Mouse (Mus musculus) lung, embryonic 15.5 days (tissue): ENCODE data around the gene Cdc42bpg. TPM values are rescaled to one million over a fixed set of nuclear protein-coding genes. Genes with fewer than 3 reads are reported as not detected.

ENCODE experiments used
- ATAC-seq: fragments of 200-750 bp; cut with Nextera tagmentation; 2 replicates; pipeline ENCODE4 v1.8.0; 2017; ENCODE audit warnings: moderate number of reproducible peaks, borderline replicate concordance; ENCODE audit not compliant: low FRiP score, low TSS enrichment; ENCODE audit errors: extremely low read depth
- H3K27ac ChIP-seq: fragments of 300-500 bp; sonication (generic); 2 replicates; pipeline ENCODE4 v1.5.1; 2015; ENCODE audit warnings: moderate library complexity, mild to moderate bottlenecking, inconsistent platforms
- H3K27me3 ChIP-seq: fragments of 300-500 bp; sonication (generic); 2 replicates; pipeline ENCODE4 v1.6.1; 2015; ENCODE audit warnings: inconsistent platforms
- H3K36me3 ChIP-seq: fragments of 300-500 bp; sonication (generic); 2 replicates; pipeline ENCODE4 v1.6.1; 2015; ENCODE audit warnings: inconsistent platforms
- H3K4me1 ChIP-seq: fragments of 300-500 bp; sonication (generic); 2 replicates; pipeline ENCODE4 v1.6.1; 2015; ENCODE audit warnings: inconsistent platforms
- H3K4me2 ChIP-seq: fragments of 300-500 bp; sonication (generic); 2 replicates; pipeline ENCODE4 v1.6.1; 2015; ENCODE audit warnings: inconsistent platforms, mild to moderate bottlenecking, moderate library complexity
- H3K4me3 ChIP-seq: fragments of 300-500 bp; sonication (generic); 2 replicates; pipeline ENCODE4 v1.5.1; 2015; ENCODE audit warnings: mild to moderate bottlenecking, inconsistent platforms
- H3K9ac ChIP-seq: fragments of 300-500 bp; sonication (generic); 2 replicates; pipeline ENCODE4 v1.6.1; 2015; ENCODE audit warnings: inconsistent platforms
- H3K9me3 ChIP-seq: fragments of 300-500 bp; sonication (generic); 2 replicates; pipeline ENCODE4 v1.6.1; 2016; ENCODE audit warnings: inconsistent platforms
- WGBS: fragments of 180-500 bp; shearing (Covaris S2); methylation state at CpG from one replicate; pipeline ENCODE4 v1.1.7; 2015; 5-methylcytosine and 5-hydroxymethylcytosine counted together
- polyA plus RNA-seq: library from polyadenylated mRNA; unstranded; fragments of >200 nt; fragmentation: Nextera tagmentation; extraction: Ambion mirVana; gene quantifications from 2 replicates; pipeline ENCODE4 v1.2.1, GENCODE M21; 2015

The Cdc42bpg gene
- polyA plus RNA-seq, 1 experiment from 2014 or later: 0.92 TPM

GRCm38 (mm10) chr19:6346661-6347060, 40.4 kb downstream of the Cdc42bpg start:
- Histone ChIP-seq H3K27ac (no peak overlapping the region), H3K9ac (no peak overlapping the region), H3K4me2 (no peak overlapping the region), H3K27me3 (no peaks in the 10 kb centered on the region), H3K4me1 (peaks cover 16% of the 10 kb centered on the region), H3K9me3 (no peaks in the 10 kb centered on the region), H3K36me3 (0 out of 2 replicates have a peak, but pooled peaks cover 7% of the 10 kb centered on the region), H3K4me3 (no peak overlapping the region)
- ATAC-seq: no peak
- WGBS: 76% methylated on average over 10 of the region's 10 CpGs

GRCm38 (mm10) chr19:6347615-6348014, 41.4 kb downstream of the Cdc42bpg start:
- H3K27ac ChIP-seq: no peak overlapping the region
- WGBS: 98% methylated on average over 4 of the region's 4 CpGs

DNA sequence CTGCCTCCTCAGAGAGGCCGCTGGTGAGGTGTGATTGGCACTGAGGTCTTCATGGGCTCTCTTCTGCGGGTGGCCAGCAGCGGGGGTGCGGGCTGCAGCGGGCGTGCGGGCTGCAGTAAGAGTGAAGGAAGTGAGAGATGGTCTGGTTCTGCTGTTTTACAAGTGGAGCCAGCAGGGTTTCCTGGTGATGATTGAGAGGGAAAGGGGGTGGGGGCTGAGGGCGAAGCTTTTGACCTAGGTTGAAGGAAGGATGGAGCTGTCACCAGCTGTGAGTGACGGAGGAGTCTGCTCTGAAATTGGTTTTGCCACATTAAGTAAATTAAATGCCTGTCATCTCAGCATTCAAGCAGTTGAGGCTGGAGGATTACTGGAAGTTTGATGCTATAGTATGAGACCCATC, 42.5 kb downstream of the Cdc42bpg start:
- no peak for ATAC-seq
- H3K27ac ChIP-seq: peak overlapping the region; percentile 46
- no peak overlapping the region for H3K9ac ChIP-seq
- no peak overlapping the region for H3K4me3 ChIP-seq
- 0 out of 2 replicates have a peak, but pooled peaks cover 8% of the 10 kb centered on the region for H3K36me3 ChIP-seq
- no peaks in the 10 kb centered on the region for H3K9me3 ChIP-seq
- H3K4me2 ChIP-seq: no peak overlapping the region
- peaks cover 16% of the 10 kb centered on the region for H3K4me1 ChIP-seq
- H3K27me3 ChIP-seq: no peaks in the 10 kb centered on the region
- WGBS: 52% methylated on average over 9 of the region's 9 CpGs

More at GRCm38 (mm10) chr19:6347615-6348014, 41.4 kb downstream of the Cdc42bpg start:
- 0 out of 2 replicates have a peak, but pooled peaks cover 7% of the 10 kb centered on the region for H3K36me3 ChIP-seq
- no peaks in the 10 kb centered on the region for H3K9me3 ChIP-seq
- no peaks in the 10 kb centered on the region for H3K27me3 ChIP-seq
- no peak overlapping the region for H3K4me2 ChIP-seq
- H3K4me1 ChIP-seq: peaks cover 16% of the 10 kb centered on the region
- no peak for ATAC-seq
- no peak overlapping the region for H3K4me3 ChIP-seq
- no peak overlapping the region for H3K9ac ChIP-seq

GRCm38 (mm10) chr19:6349215-6349983, 43.1 kb downstream of the Cdc42bpg start:
- H3K36me3 ChIP-seq: peaks cover 12% of the 10 kb centered on the region; the same call in 1 of the 2 replicates
- no peaks in the 10 kb centered on the region for H3K27me3 ChIP-seq
- no peak overlapping the region for H3K4me3 ChIP-seq
- 31% methylated on average over 14 of the region's 14 CpGs for WGBS
- no peak overlapping the region for H3K4me2 ChIP-seq
- no peaks in the 10 kb centered on the region for H3K9me3 ChIP-seq
- no peak overlapping the region for H3K9ac ChIP-seq
- peaks cover 16% of the 10 kb centered on the region for H3K4me1 ChIP-seq
- ATAC-seq: no peak
- peak overlapping the region; percentile 46 for H3K27ac ChIP-seq

GRCm38 (mm10) chr19:6351431-6352106, 45.3 kb downstream of the Cdc42bpg start:
- Histone ChIP-seq H3K4me1 (peaks cover 16% of the 10 kb centered on the region), H3K27me3 (no peaks in the 10 kb centered on the region), H3K36me3 (peaks cover 5% of the 10 kb centered on the region; the same call in 1 of the 2 replicates), H3K27ac (no peak overlapping the region), H3K9me3 (no peaks in the 10 kb centered on the region), H3K4me3 (no peak overlapping the region), H3K9ac (no peak overlapping the region), H3K4me2 (no peak overlapping the region)
- WGBS: 60% methylated on average over 14 of the region's 14 CpGs
- no peak for ATAC-seq

GRCm38 (mm10) chr19:6352107-6352505, 45.9 kb downstream of the Cdc42bpg start:
- Histone ChIP-seq H3K4me2 (no peak overlapping the region), H3K9me3 (no peaks in the 10 kb centered on the region), H3K9ac (no peak overlapping the region), H3K36me3 (peaks cover 5% of the 10 kb centered on the region; the same call in 1 of the 2 replicates), H3K4me3 (no peak overlapping the region), H3K4me1 (peaks cover 16% of the 10 kb centered on the region), H3K27me3 (no peaks in the 10 kb centered on the region), H3K27ac (no peak overlapping the region)
- no peak for ATAC-seq
- 71% methylated on average over 2 of the region's 2 CpGs for WGBS

DNA sequence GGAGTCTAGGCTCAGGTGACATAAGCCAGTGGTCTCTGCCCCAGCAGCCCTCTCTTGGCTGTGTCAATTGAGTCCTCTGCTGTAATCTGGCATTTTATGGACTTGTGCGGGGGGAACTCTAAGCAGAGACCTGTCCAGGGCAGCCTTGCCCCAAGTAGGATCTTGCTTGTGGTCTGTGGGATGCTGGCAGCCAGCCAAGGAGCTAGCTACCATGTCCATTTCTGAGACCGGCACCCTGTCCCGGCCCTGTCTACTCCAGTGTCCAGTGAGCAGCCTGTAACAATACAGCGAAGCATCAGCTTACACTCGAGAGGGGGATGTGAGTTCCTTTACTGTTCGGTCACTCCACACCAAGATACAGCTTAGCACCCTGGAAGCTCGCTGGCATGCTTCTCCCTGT, 47.8 kb downstream of the Cdc42bpg start:
- no peaks in the 10 kb centered on the region for H3K27me3 ChIP-seq
- H3K36me3 ChIP-seq: peaks cover 5% of the 10 kb centered on the region; the same call in 1 of the 2 replicates
- no peak for ATAC-seq
- no peak overlapping the region for H3K4me3 ChIP-seq
- WGBS: 67% methylated on average over 7 of the region's 7 CpGs
- peaks cover 10% of the 10 kb centered on the region for H3K4me1 ChIP-seq
- H3K4me2 ChIP-seq: no peak overlapping the region
- H3K9me3 ChIP-seq: no peaks in the 10 kb centered on the region
- no peak overlapping the region for H3K9ac ChIP-seq
- no peak overlapping the region for H3K27ac ChIP-seq

GRCm38 (mm10) chr19:6361291-6361690, 55.0 kb downstream of the Cdc42bpg start:
- Histone ChIP-seq H3K27me3 (no peaks in the 10 kb centered on the region), H3K36me3 (peaks cover 13% of the 10 kb centered on the region), H3K4me1 (peaks cover 19% of the 10 kb centered on the region), H3K4me3 (no peak overlapping the region), H3K27ac (no peak overlapping the region), H3K9ac (no peak overlapping the region), H3K4me2 (no peak overlapping the region), H3K9me3 (no peaks in the 10 kb centered on the region)
- no peak for ATAC-seq
- 90% methylated on average over 3 of the region's 3 CpGs for WGBS

GRCm38 (mm10) chr19:6363091-6363410, 56.8 kb downstream of the Cdc42bpg start:
- H3K4me1 ChIP-seq: peaks cover 28% of the 10 kb centered on the region
- H3K27ac ChIP-seq: peak overlapping the region; percentile 35; the same call in 1 of the 2 replicates
- H3K4me3 ChIP-seq: peak overlapping the region; percentile 85
- H3K36me3 ChIP-seq: peaks cover 30% of the 10 kb centered on the region
- H3K9me3 ChIP-seq: no peaks in the 10 kb centered on the region
- peak overlapping the region; percentile 55 for H3K9ac ChIP-seq
- H3K4me2 ChIP-seq: peak overlapping the region; percentile 59
- WGBS: under 1% methylated on average over 11 of the region's 11 CpGs
- no peaks in the 10 kb centered on the region for H3K27me3 ChIP-seq
- ATAC-seq: no peak

DNA sequence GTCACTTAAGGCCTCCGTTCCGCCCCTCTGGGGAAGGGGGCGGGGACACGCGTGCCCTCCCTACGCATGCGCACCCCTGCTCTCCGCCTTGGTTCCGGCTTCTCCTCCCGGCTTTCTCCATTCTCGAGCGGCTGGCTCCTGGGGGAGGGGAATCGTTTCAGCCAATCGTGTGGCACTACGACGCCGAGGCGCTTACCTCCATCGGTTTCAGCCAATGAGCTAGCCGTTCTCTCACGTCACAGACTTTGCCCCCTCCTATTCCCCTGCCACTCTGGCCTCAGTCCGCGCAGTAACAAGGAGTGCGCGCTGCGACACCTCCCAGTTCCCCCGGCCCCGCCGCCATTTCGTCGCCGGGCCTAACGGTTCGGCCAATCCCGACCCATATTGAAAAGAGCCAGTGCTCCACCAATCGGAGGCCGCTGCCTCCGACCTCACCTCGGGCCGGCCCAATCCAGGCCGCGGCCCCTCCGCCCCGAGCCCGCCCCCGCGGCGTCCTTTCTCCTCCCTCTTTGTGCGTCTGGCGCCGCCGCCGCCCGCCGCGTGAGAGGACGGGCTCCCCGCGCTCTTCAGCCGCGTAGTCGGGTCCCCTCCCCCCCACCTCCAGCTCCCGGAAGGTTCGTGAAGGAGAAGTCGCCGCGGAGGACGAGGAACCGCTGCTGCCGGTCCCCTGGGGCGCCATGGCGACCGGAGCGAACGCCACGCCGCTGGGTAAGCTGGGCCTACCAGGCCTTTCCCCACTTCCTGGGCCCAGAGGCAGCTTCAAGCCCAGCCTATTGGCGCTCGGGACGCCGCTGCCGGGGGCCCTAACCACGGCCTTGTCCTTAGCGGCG, 57.4 kb downstream of the Cdc42bpg start, which contains the start of gene Sf1:
Gene Sf1, plus strand, starts transcription at position 280 of the 830 bp plus-strand sequence.
- Histone ChIP-seq H3K9ac (peak within 1 kb of the TSS; percentile 95), H3K27me3 (no peaks in the 10 kb centered on the region), H3K4me2 (peak within 1 kb of the TSS; percentile 67), H3K4me1 (peaks cover 28% of the 10 kb centered on the region), H3K9me3 (no peaks in the 10 kb centered on the region), H3K27ac (peak within 1 kb of the TSS; percentile 97), H3K4me3 (peak within 1 kb of the TSS; percentile 85), H3K36me3 (peaks cover 36% of the 10 kb centered on the region)
- ATAC-seq: peak; percentile 98
- under 1% methylated on average over 78 of the region's 85 CpGs for WGBS

- ATAC-seq: no peak
Measured at GRCm38 (mm10) chr19:6364317-6364725, 58.1 kb downstream of the Cdc42bpg start.

More at GRCm38 (mm10) chr19:6364317-6364725, 58.1 kb downstream of the Cdc42bpg start:
- H3K27ac ChIP-seq: peak overlapping the region; percentile 97
- H3K4me2 ChIP-seq: peak overlapping the region; percentile 67
- WGBS: under 1% methylated on average over 55 of the region's 55 CpGs
- peaks cover 42% of the 10 kb centered on the region for H3K36me3 ChIP-seq
- peak overlapping the region; percentile 95 for H3K9ac ChIP-seq
- H3K9me3 ChIP-seq: no peaks in the 10 kb centered on the region
- H3K27me3 ChIP-seq: no peaks in the 10 kb centered on the region
- H3K4me3 ChIP-seq: peak overlapping the region; percentile 85
- H3K4me1 ChIP-seq: peaks cover 28% of the 10 kb centered on the region
